Mouse (Mus musculus): ENCODE results near the gene Metap2.

GRCm38 (mm10) chr10:93829898-93830831 lies 66.7 kb downstream of the Metap2 start:
- TF ChIP-seq CTCF (IDR thresholded peaks at IDR 0.05; ENCODE audit: extremely low read depth, insufficient read depth, insufficient read length, insufficient replicate concordance) (no peak), POLR2A (IDR thresholded peaks at IDR 0.05; ENCODE audit: low read depth, low read length) (no peak)
